Mouse (Mus musculus) thymus, postnatal 0 days (tissue): ENCODE results near the gene Mecom. TPM values are rescaled to one million over a fixed set of nuclear protein-coding genes. Genes with fewer than 3 reads are reported as not detected.

Source experiments
- DNase-seq: peaks from one replicate; pipeline ENCODE4 v3.0.0-alpha.2; 2015; ENCODE audit warnings: low spot score
- polyA plus RNA-seq: library from polyadenylated mRNA; unstranded; fragments of >200 nt; fragmentation: Nextera tagmentation; extraction: Ambion mirVana; gene quantifications from 2 replicates; pipeline ENCODE4 v1.2.1, GENCODE M21; 2015

Gene Mecom
- polyA plus RNA-seq, 1 experiment from 2014 or later: 1.1 TPM

- no peak for DNase-seq
These were observed 393.4 kb downstream of the Mecom start for GRCm38 (mm10) chr3:30154390-30154789.

GRCm38 (mm10) chr3:30153923-30154331 is 393.9 kb downstream of the Mecom start:
- DNase-seq: no peak

GRCm38 (mm10) chr3:30150071-30150470 is 397.7 kb downstream of the Mecom start:
- no peak for DNase-seq

DNA sequence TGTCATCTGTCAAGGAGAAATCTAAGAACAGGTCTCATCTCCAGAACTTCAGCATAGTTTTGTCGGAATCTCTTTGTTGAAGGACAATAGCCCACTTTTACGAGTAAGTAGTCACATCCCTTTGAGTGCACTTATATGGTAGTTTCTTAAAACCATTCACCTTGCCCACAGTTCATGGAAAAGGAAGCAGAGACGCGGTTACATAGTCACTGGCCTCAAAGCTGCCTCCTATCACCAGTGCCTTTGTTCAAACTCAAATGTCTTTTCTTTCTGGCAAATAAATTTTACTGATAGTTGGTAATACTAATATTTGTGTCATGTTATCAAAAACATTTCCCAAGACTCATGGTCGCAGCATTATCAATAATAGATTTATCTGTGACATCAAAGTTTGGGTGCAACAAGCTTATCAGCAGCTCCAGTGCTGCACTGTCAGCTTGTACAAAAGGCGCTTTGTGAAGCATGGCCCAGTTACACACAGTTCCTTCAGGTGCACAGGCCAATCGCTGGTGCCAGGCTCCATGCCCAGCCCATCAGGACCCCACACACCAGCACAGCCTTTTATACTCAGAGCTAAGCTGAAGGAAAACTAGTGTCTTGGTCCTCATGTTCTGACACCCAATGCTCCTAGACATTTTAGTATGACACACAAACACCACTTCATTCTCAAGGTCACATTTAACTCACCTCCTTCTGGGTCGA is 399.3 kb downstream of the Mecom start:
- no peak for DNase-seq

DNA sequence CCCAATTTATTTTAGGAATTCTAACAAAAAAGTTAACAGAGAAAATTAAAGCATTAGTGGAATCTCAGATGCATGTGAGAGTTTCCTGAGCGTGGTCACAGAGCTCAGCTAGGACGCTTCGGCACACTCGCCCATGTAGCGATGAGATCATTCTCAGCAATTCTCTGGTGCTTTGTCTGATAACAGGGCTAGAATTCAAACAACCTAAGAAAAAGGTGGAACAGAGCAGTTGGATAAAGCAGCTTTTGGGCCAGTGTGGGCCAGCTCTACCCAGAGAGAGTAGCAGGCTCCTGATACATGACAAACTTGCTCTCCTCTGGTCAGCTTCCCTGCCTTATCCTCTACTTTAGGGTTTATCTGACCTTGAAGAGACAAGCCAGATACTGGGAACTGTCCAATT is 402.8 kb downstream of the Mecom start:
- no peak for DNase-seq

DNA sequence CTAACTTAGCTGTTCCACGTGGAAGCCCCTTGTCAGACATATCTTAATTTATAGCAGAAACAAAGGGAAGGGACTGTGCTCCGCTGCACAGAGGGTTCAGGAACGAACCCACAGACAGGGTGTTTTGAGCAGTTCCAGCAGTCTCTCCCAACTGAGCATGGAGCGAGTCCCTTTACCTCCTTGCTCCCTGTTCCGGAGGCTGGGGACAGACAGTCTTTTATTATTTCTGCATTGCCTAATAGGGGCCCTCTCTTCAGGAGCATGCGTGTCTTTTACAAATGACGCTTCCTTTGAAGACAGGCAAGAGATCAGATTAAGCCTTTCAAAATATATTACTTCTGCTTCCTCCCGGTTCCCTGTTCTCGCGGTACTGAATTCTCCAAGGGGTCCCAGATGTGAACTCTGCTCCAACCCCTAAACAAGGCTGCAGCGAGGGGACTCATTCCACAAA is 403.8 kb downstream of the Mecom start:
- DNase-seq: no peak

GRCm38 (mm10) chr3:30143440-30143839 is 404.4 kb downstream of the Mecom start:
- no peak for DNase-seq

GRCm38 (mm10) chr3:30140349-30140748 is 407.5 kb downstream of the Mecom start:
- no peak for DNase-seq

GRCm38 (mm10) chr3:30139678-30140077 is 408.1 kb downstream of the Mecom start:
- no peak for DNase-seq

DNA sequence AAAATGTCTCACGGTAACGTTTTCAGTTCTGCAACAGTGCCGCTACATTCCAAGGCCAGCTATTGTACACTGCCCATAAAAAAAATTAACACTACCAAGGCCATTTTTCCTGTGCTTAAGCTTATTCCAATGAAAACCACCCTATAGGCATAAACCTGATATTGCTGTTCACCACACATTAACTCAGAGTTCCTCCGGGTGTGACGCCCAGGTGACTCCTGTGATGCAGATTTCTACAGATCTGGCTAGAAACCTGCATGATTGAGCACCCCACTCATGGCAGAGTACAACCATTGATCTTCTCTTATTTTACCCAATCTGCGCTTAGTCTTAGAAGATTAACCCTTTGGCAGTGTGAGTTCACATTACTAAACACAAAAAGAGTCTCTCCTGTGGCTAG is 409.2 kb downstream of the Mecom start:
- no peak for DNase-seq

GRCm38 (mm10) chr3:30135857-30136256 is 412.0 kb downstream of the Mecom start:
- no peak for DNase-seq

DNA sequence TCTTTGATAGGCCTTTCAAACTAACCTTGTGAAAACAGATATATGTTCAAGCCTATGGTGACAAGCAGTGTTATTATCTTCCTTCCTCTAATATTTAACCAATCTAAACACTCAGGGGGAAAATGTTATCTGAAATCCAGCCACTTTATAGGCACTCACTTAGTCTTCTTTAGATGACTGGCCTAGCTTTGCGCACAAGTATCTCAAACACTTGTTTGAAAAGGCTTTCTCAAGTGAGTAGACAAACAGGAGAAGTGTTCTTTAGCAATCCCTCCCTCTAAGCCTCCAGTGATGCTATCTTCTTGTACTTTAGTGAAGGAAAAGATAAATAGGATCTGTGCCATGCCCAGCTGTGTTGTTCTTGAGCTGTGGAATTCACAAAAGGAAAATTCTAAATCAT is 412.7 kb downstream of the Mecom start:
- DNase-seq: no peak

DNA sequence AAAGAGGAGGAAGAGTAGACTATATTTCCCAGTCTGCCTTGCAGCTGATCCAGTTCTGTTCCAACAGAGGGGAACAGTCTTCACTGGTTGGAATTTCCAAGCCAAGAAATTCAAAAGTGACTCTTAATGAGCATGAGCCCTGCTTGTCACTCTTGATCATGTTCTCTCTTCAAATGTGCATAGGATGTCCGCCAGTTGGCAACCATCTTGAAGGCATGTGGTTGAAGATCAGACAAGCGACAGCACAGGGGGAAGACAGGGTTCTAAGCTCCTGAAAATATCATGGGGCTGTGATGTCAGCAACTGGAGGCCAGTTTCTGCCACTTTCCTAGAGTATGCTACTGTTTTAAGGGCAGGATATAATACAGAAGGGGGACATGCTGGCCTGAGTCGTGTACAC is 414.8 kb downstream of the Mecom start:
- no peak for DNase-seq

DNA sequence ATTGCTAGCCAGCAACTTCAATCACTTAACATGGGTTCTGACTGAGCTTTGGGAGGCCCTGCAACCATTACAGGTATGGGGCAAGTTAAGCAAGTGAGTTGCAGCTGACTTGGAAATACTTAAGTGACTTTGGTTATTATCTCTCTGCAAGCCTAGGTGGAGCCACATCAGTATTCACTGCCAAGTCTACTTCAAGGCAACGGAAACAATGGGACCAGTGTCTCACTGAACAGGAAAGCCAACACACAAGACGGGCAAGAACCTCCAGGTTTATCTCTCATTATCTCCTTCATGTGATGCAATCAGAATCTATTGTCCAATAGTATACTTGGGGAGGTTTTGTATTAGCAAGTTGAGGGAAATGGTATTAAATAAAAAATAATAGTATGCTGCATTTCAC is 415.4 kb downstream of the Mecom start:
- DNase-seq: no peak

DNA sequence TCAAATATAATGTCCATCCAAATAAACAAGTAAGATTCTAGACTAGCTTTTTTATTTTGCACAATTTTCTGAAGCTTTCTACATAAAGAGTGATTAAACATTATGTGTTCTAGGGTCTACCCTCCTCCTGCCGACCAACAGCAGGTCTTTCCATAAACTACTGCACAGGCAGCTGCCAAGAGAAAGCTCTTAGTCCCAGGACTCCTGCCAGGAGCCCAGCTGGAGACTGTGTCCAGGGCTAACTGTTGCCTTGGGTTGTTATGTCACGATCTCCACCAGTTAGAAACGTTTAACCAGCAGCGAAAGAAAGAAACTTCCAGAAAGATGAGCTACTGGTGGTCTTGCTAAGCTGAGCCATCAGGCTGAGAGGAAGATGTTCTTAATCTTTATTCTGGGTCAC is 417.3 kb downstream of the Mecom start:
- DNase-seq: no peak

- DNase-seq: no peak
These were observed 425.2 kb downstream of the Mecom start for GRCm38 (mm10) chr3:30122618-30123017.

DNA sequence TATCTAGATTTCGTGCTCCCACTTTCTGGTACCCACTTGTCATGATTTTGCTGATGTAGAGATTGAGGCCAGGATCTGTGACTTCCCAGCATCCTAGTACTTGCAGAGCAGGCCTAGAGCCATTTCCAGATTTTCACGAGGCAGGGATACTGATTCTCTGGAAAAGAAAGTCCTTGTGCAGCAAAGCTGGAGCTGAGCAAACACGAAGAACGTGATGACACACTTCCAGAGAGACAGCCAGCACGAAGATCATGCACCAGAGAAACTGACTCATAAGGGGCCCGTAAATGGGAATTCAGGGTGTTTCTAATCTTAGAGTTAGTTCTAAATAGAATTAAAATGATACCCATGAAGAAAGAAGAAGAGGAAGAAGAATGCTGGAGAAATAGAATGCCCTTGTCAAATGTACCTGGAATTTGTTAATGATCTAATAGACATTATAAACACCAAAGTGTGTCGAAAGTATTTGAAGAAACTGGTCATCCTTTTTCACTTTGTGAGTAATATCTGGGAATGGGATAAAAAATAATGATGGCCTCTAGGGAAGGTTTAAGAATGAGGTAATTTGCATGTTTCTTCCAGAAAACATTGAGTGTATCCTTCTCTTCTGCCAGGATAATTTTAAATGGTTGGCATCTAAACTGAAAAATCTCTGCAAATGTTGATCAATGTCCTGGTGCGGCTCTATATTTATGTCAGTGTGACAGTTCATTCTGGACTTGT is 426.9 kb downstream of the Mecom start:
- no peak for DNase-seq

DNA sequence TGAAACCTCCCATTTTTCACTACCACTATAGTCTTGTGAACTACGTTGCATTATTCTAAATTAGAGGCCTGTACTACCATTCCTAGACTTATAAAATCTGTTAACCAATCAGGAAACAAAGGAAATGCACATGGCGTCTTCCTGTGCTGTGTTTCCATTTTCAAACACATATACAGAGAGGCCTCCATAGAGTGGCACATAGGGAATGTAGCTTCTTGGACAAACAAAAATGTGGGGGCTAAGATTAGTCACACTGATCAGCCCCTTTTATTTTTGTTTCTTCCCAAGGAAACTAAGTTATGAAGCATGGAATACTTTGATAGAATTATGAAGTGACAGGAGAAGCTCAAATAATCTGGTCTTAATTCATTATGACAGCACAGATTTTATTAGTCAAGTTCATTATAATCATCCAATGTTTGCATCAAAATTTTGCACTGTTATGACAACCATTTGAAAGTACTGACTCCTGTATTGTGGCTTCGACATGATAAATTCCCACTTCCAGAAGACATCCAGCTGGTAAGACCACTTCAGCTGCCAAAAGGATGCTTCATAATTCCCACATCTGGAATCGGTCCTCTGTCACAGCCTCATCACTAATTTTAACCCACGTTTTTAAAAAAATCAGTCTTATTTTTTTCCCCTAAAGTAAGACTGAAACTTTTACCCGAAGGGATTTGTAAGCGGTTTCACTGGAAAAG is 429.1 kb downstream of the Mecom start:
- no peak for DNase-seq

DNA sequence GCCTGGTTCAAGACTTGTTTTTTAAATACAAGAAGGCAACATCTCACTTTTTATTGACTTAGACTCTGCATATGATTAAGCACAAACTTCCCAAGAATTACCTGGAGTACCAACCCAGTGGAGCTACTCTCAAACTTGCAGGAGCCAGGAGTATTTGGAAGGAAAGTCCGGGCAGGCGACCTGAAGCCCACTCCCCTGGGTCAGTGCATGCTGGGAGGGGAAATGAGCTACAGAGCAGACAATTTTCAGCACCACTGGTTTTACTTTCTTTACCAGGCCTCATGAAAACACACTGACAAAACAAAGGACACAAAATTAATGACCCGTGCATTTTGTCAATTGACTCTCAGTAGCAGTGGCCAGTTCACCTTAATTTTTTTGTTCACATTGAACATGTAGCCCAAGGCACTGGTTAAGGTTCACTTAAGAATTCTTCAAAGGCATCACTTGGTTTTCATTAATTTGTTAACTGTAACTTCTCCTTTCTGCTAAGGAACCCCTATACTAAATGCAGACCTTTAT is 434.5 kb downstream of the Mecom start:
- DNase-seq: no peak

DNA sequence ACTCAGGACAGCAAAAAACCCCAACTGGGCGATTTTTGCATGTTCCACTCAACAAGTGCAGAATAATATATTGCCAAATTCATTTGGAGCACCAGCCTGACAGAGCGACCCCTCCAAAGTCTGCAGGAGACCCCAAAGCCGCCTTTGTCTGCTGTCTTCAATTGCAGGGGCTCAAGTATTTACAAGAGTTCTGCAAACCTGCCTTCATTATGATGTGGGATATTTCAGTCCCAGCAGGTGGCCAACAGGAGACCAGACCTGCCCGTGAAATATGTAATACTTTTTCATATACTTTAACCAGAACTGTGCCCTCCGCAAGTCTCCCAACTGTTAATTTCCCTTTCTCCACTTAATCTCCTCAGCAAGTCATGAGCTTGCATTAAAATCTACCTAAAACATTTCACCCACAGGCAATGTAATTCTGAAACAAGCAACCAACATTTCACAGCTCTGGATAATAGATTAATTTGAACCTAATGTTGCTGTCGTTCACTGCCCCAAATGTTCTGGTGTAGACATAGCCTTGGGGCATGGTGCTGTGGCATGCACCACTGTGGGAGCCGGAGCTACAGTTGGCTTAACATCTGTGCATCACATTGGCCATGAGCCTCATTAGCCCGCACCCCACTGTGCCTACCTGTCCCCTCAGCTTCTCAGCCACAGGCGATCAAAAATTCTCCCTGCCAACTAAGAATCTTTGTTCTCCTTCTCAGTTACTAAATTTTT is 439.7 kb downstream of the Mecom start:
- no peak for DNase-seq

- no peak for DNase-seq
These were observed 441.3 kb downstream of the Mecom start for GRCm38 (mm10) chr3:30106481-30106880.
